8 mouse cellular contexts compared by ENCODE assay signal in the genomic region with DNA sequence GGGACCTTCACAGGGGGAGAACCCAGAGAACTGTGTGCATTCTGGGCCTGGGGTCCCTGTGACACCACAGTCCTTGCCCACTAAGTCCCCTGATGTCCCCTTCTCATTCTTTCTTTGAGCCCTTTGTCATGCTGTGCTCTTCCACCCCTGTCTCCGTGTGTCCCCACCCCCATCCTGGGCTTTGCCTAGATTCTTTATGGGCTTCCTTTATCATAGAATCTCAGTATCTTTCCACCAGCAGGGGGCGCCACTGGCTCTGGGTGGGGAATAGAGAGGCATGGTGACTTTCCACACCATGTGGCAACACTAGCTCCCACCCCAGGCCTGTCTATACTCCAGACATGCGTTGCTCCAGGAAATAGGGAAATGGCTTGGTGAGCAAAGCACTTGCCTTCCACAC. TPM values are rescaled to one million over a fixed set of nuclear protein-coding genes. Genes with fewer than 3 reads are reported as not detected.
DNase-seq lines count a peak whose midpoint lies in the region; ATAC-seq and TF ChIP-seq lines count a peak whose summit lies in the region.

No protein-coding gene starts in this region.

- no peak for TF ChIP-seq POLR2A in lung, adult 2 months (IDR thresholded peaks at IDR 0.05; ENCODE audit: borderline replicate concordance, extremely low read depth, low read depth, low read length)

- H3K9me3 ChIP-seq in G1E (replicated peaks): no peaks in the 10 kb centered on the region
- no peaks in the 10 kb centered on the region for H3K9me3 ChIP-seq in forebrain, embryonic 16.5 days (ENCODE audit: control insufficient read depth, low read length)
- H3K9me3 ChIP-seq in neural tube, embryonic 15.5 days (replicated peaks): no peaks in the 10 kb centered on the region

- peak overlapping the region; percentile 38; the same call in 1 of the 2 replicates for H3K4me3 ChIP-seq in G1E (ENCODE audit: low read depth, low read length)
- no peak overlapping the region for H3K4me3 ChIP-seq in forebrain, embryonic 16.5 days (replicated peaks; ENCODE audit: low read length)
- no peak overlapping the region for H3K4me3 ChIP-seq in lung, adult 2 months (replicated peaks; ENCODE audit: extremely low read depth, low read depth, low read length)
- no peak overlapping the region for H3K4me3 ChIP-seq in neural tube, embryonic 15.5 days (replicated peaks)

- peaks cover 46% of the 10 kb centered on the region for H3K4me1 ChIP-seq in G1E (ENCODE audit: insufficient read depth, low read depth, low read length)
- peaks cover 28% of the 10 kb centered on the region for H3K4me1 ChIP-seq in forebrain, embryonic 16.5 days (replicated peaks; ENCODE audit: control insufficient read depth, insufficient read depth, low read length)
- H3K4me1 ChIP-seq in lung, adult 2 months (ENCODE audit: control insufficient read depth, insufficient read depth, low read length): peaks cover 29% of the 10 kb centered on the region
- H3K4me1 ChIP-seq in neural tube, embryonic 15.5 days: peaks cover 19% of the 10 kb centered on the region

- WGBS in forebrain, embryonic 16.5 days: 0% methylated on average over 3 of the region's 3 CpGs
- WGBS in lung, adult 2 months: 0% methylated on average over 3 of the region's 3 CpGs
- WGBS in neural tube, embryonic 15.5 days: 8% methylated on average over 3 of the region's 3 CpGs

- intact Hi-C loops in heart, postnatal 36 days (cut with DNase I): loop anchor here (1.0 to 10.0 kb wide), 9 partner anchors 18 to 978 kb away; a partner anchor contains a TSS

- H3K27me3 ChIP-seq in G1E (ENCODE audit: insufficient read depth, low read length): peaks cover 47% of the 10 kb centered on the region
- no peaks in the 10 kb centered on the region for H3K27me3 ChIP-seq in forebrain, embryonic 16.5 days (replicated peaks; ENCODE audit: control insufficient read depth, insufficient read depth, low read length)
- H3K27me3 ChIP-seq in neural tube, embryonic 15.5 days (replicated peaks): no peaks in the 10 kb centered on the region

- H3K27ac ChIP-seq in forebrain, embryonic 16.5 days (ENCODE audit: low read length): no peak overlapping the region
- peak overlapping the region; percentile 65 for H3K27ac ChIP-seq in neural tube, embryonic 15.5 days (replicated peaks)

- no peak overlapping the region for H3K4me2 ChIP-seq in forebrain, embryonic 16.5 days (ENCODE audit: low read length)
- H3K4me2 ChIP-seq in neural tube, embryonic 15.5 days: peak overlapping the region; percentile 22; the same call in 1 of the 2 replicates

- peak; percentile 74 for DNase-seq in G1E (ENCODE audit: low spot score)
- DNase-seq in cerebellum, adult 11-12 months: peak; percentile 89
- peak; percentile 93 to 97 for DNase-seq in heart, postnatal 36 days
- DNase-seq in layer of hippocampus, adult 18-20 months (ENCODE audit: low spot score in 2 of 2): peak; percentile 82 to 88
- DNase-seq in lung, adult 2 months: peak; percentile 91
- peak; percentile 97 for DNase-seq in testis, postnatal 10 days (ENCODE audit: low spot score)

- no peaks in the 10 kb centered on the region for H3K36me3 ChIP-seq in G1E (replicated peaks)
- H3K36me3 ChIP-seq in forebrain, embryonic 16.5 days (ENCODE audit: control insufficient read depth, insufficient read depth): no peaks in the 10 kb centered on the region
- no peaks in the 10 kb centered on the region for H3K36me3 ChIP-seq in neural tube, embryonic 15.5 days

- peak; percentile 29; the same call in 1 of the 2 replicates for TF ChIP-seq CTCF in G1E (IDR thresholded peaks at IDR 0.05; ENCODE audit: low read depth, low read length)
- peak; percentile 79 for TF ChIP-seq CTCF in lung, adult 2 months (IDR thresholded peaks at IDR 0.05; ENCODE audit: insufficient read depth, low read length)

- peak overlapping the region; percentile 1; the same call in 1 of the 2 replicates for H3K9ac ChIP-seq in forebrain, embryonic 16.5 days (replicated peaks; ENCODE audit: low read depth, low read length)
- H3K9ac ChIP-seq in neural tube, embryonic 15.5 days (replicated peaks): no peak overlapping the region

- peak; percentile 35; the same call in 1 of the 2 replicates for ATAC-seq in G1E (ENCODE audit: extremely low read depth, insufficient number of reproducible peaks, low FRiP score, poor library complexity, severe bottlenecking)
- ATAC-seq in forebrain, embryonic 16.5 days: peak; percentile 63
- ATAC-seq in neural tube, embryonic 15.5 days (ENCODE audit: low FRiP score): peak; percentile 42; the same call in 1 of the 2 replicates

RNA-seq across cellular contexts. Expression of a gene that starts 46.1 kb away (rescaled TPM):
- total RNA-seq in G1E (2014; fragmentation: Nextera tagmentation): not detected in 2 replicates
- total RNA-seq in G1E (2017): 0.11 and 0.35 TPM in 2 replicates
- polyA plus RNA-seq in G1E (2012): 0.07 and 0.10 TPM in 2 replicates
- 26.4 and 31.2 TPM in 2 replicates for polyA plus RNA-seq in forebrain, embryonic 16.5 days (2015; fragmentation: Nextera tagmentation; extraction: Ambion mirVana)
- total RNA-seq in heart, postnatal 36 days (2021): 10 to 100 TPM; 14.2 to 15.0 TPM
- 10 to 100 TPM; 20.3 to 26.5 TPM for total RNA-seq in layer of hippocampus, adult 18-20 months (2021)
- polyA plus RNA-seq in lung, adult 2 months (2012; rRNA removed): 12.4 and 17.1 TPM in 2 replicates
- polyA plus RNA-seq in neural tube, embryonic 15.5 days (2015; fragmentation: Nextera tagmentation; extraction: Ambion mirVana): 41.4 and 46.9 TPM in 2 replicates

RNA-seq across cellular contexts. Expression of a gene that starts 57.1 kb away (rescaled TPM):
- total RNA-seq in G1E (2014; fragmentation: Nextera tagmentation) (not detected in 2 replicates), G1E (2017) (0.11 TPM in 1 of 2 replicates, not detected in the other)
- polyA plus RNA-seq in G1E (2012): not detected in 2 replicates
- 0.11 TPM in 1 of 2 replicates, not detected in the other for polyA plus RNA-seq in forebrain, embryonic 16.5 days (2015; fragmentation: Nextera tagmentation; extraction: Ambion mirVana)
- total RNA-seq in heart, postnatal 36 days (2021): not detected
- not detected for total RNA-seq in layer of hippocampus, adult 18-20 months (2021)
- polyA plus RNA-seq in lung, adult 2 months (2012; rRNA removed): not detected in 2 replicates
- 0.11 and 0.46 TPM in 2 replicates for polyA plus RNA-seq in neural tube, embryonic 15.5 days (2015; fragmentation: Nextera tagmentation; extraction: Ambion mirVana)

Comparison
In these comparisons a context has a peak if more than half of its experiments do, and no peak if none do; other contexts are left out.
1. RNA of a gene that starts 46.1 kb away (polyA plus RNA-seq): 41.4 to 46.9 TPM in neural tube, embryonic 15.5 days, 26.4 to 31.2 TPM in forebrain, embryonic 16.5 days and 12.4 to 17.1 TPM in lung, adult 2 months; 0.07 to 0.10 TPM in G1E; every median in the first group is over 10 times any median in the second.
2. Peak in every context shown above with its lines, with median percentiles within 50 percentile points of each other: ATAC-seq and DNase-seq.